Mouse (Mus musculus) spleen, postnatal 4 days (tissue): Measurements from ENCODE around the gene Gm17019.
"Not testable (repeated sequence)": the region's sequence is repeated elsewhere in the genome, so short reads cannot be mapped to it uniquely, and the experiment has no call there.

ENCODE experiments used
- DNase-seq, 2 experiments: peaks; one replicate each; pipeline ENCODE4 v3.0.0; 2022; ENCODE audit warnings: low spot score in 2 of 2

The Gm17019 gene

GRCm38 (mm10) chr5:15032898-15033297, at the start of gene Gm17019:
Gene Gm17019 (minus strand): TSS chr5:15032998.
- DNase-seq: not testable (repeated sequence)

DNA sequence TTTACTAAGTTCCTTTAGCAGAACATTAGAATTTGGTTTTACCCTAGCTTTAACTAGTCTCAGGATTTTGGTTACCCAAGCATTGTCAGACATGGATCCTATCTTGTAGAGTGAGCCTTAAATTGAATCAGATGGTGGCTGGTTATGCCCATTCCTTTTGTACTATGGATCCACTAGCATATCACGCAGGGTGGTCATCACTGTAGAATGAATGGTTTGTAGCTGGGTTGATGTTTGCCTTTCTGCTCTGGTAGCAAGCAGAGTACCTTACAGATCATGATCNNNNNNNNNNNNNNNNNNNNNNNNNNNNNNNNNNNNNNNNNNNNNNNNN, 29.6 kb upstream of the Gm17019 start:
- DNase-seq: not testable (repeated sequence)

- not testable (repeated sequence) for DNase-seq
These were observed 29.0 kb upstream of the Gm17019 start for GRCm38 (mm10) chr5:15061638-15062384.

DNA sequence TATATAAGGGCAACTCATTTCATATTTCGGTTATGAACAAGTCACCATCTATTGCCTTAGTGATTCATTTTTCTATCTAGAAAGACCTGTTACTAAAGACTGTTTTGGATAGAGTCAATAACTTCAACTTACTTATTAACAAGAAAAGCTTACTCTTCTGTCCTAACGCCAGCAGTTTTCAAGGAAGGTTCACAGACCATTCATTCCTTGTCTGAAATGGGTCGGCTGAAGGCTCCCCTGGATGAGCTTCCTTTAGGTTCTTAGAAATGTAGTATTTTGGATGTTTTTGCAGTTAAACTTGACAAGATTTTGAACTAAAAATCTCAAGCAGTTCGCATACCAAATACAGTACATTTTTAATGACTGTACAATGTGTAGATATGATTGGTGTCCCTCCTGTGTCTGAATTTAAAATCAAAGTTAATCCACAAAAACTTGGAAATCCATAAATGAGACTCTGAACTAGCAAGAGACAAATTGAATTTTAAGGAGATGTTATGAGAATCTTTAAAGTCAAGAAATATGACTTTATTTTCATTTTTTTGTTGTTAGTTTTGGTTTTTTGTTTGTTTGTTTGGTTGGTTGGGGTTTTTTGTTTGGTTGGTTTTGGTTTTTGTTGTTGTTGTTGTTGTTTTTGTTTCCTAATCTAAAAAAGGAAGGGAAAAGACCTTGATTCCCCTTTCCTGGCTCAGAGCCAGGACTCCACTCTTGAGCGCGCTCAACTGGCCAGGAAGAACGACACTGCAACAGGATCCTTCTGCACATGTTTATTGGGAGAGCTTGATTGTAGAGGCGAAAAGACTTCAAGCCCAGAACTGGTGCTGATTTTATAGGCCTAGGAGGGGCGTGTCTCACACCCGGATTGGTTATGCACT, 21.6 kb upstream of the Gm17019 start:
- DNase-seq: not testable (repeated sequence)

GRCm38 (mm10) chr5:15053606-15053962, 20.8 kb upstream of the Gm17019 start:
- DNase-seq: not testable (repeated sequence)

DNA sequence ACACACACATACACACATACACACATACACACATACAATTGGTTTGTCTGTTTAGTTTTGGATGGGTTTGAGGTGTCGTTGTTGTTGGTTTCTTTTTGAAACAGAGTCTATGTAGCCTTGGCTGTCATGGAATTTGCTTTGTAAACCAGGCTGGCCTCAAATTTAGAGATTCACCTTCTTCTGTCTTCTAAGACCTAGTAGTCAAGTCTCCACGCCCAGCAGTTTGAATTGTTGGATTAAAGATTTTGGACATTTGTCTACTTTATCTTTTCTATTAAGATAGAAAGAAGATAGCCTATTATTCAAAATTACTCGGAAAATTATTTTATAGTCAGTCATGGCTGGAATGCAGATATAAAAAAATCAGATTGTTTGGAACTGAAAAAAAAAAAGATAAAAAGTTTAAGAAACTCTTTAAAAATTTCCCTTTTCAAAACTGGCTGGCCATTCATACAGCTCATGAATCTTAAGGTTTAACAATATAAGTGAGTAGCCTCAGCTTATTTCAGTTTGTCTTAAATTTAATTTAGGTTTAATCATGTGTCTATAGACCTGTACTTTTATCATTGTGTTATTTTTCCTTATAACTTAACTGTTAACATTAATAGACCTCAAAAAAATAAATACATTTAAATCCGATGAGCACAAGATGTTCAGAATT, 20.3 kb upstream of the Gm17019 start:
- DNase-seq: not testable (repeated sequence)

DNA sequence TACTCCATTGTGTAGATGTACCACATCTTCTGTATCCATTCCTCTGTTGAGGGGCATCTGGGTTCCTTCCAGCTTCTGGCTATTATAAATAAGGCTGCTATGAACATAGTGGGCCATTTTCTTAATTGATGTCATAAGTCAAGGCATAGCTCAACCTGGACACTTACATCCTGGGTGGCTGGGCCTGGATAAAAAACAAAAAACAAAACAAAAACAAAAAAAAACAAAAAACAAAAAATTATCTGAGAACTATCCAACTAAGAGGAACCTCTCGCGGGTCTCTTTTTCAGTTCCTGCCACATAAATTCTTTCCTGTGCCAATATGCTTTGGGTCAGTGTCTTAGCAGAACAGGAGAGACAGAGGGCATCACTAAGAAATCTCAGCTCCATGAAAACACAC, 18.0 kb upstream of the Gm17019 start:
- DNase-seq: not testable (repeated sequence)

GRCm38 (mm10) chr5:15044830-15045767, 12.3 kb upstream of the Gm17019 start:
- DNase-seq: not testable (repeated sequence)

- DNase-seq: not testable (repeated sequence)
These were observed 8.0 kb upstream of the Gm17019 start for GRCm38 (mm10) chr5:15040784-15041183.

GRCm38 (mm10) chr5:15039984-15040383, 7.2 kb upstream of the Gm17019 start:
- not testable (repeated sequence) for DNase-seq

DNA sequence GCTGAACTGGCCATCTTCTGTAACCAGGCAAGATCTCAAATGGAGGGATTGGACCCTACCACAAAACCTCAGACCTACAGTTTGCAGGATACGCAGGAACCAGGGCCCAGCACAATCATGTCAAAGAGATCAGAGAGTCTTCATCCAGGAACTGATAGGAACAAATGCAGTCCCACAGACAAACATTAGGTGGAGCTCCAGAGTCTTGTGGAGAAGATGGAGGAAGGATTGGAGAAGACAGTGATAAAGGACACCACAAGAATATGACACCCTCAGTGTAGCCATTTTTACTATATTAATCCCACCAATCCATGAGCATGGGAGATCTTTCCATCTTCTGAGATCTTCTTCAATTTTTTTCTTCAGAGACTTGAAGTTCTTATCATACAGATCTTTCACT, 8.5 kb downstream of the Gm17019 start:
- not testable (repeated sequence) for DNase-seq

- not testable (repeated sequence) for DNase-seq
These were observed 12.7 kb downstream of the Gm17019 start for GRCm38 (mm10) chr5:15020067-15020466.

GRCm38 (mm10) chr5:15010639-15011582, 21.9 kb downstream of the Gm17019 start:
- not testable (repeated sequence) for DNase-seq

- DNase-seq: not testable (repeated sequence)
These were observed 25.9 kb downstream of the Gm17019 start for GRCm38 (mm10) chr5:15006907-15007306.

DNA sequence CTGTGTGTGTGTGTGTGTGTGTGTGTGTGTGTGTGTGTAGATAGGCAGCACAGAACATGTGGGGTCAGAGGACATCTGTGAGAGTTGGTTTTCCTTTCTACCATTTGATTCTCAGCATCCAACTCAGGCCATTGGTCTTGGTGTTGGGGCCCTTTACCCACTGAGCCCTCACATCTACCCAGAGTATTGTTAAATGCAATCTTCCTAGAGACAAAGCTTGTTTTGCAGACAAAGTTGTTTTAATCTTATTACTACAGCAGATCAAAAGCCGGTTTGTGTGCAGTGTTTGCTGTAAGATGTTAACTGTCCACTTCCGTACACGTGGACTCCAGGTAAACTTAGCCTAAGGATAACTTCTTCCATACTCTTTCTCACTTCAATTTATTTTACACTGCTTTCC, 26.5 kb downstream of the Gm17019 start:
- not testable (repeated sequence) for DNase-seq

- DNase-seq: not testable (repeated sequence)
These were observed 27.2 kb downstream of the Gm17019 start for GRCm38 (mm10) chr5:15005584-15005983.

GRCm38 (mm10) chr5:15004569-15005562, 27.9 kb downstream of the Gm17019 start:
- peak in 1 of 2 experiments; percentile 58 for DNase-seq

GRCm38 (mm10) chr5:14998077-14998476, 34.7 kb downstream of the Gm17019 start:
- DNase-seq: not testable (repeated sequence)

DNA sequence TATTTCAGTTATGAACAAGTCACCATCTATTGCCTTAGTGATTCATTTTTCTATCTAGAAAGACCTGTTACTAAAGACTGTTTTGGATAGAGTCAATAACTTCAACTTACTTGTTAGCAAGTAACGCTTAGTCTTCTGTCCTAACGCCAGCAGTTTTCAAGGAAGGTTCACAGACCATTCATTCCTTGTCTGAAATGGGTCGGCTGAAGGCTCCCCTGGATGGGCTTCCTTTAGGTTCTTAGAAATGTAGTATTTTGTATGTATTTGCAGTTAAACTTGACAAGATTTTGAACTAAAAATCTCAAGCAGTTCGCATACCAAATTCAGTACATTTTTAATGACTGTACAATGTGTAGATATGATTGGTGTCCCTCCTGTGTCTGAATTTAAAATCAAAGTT, 35.2 kb downstream of the Gm17019 start:
- peak in 1 of 2 experiments; percentile 57 for DNase-seq
